Mouse (Mus musculus): ENCODE measurements around the gene Utp14a.
"Not testable (repeated sequence)": the region's sequence is repeated elsewhere in the genome, so short reads cannot be mapped to it uniquely, and the experiment has no call there.

Gene Utp14a

DNA sequence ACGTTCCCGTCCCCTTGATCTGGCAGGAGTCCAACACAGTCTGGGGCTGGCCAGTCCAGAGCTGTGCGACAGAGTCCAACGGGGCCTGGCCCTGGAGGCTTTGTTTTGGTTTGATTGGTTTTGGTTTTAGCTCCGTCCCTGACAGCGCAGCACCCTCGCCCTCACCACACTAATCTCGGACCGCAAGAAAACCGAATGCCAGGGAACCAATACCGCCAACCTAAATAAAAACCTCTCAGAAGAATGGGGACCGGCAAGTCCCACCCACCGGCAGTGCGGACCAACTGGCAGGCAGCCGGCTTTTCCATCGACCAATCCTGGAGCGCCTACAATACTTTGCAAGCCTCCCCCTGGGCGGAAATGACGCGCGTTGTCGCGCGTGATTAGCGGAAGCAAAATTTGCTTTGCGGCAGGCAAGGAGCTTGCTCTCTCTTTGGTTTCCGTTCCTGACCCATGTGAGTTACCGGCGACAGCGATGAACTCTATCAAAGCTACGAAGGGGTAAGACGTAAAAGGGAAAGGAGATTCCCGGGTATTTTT, at the start of gene Utp14a:
Gene Utp14a (plus strand): TSS at position 395 of the 540 bp plus-strand sequence.
- DNase-seq, result peak; percentile 93 to 96

DNA sequence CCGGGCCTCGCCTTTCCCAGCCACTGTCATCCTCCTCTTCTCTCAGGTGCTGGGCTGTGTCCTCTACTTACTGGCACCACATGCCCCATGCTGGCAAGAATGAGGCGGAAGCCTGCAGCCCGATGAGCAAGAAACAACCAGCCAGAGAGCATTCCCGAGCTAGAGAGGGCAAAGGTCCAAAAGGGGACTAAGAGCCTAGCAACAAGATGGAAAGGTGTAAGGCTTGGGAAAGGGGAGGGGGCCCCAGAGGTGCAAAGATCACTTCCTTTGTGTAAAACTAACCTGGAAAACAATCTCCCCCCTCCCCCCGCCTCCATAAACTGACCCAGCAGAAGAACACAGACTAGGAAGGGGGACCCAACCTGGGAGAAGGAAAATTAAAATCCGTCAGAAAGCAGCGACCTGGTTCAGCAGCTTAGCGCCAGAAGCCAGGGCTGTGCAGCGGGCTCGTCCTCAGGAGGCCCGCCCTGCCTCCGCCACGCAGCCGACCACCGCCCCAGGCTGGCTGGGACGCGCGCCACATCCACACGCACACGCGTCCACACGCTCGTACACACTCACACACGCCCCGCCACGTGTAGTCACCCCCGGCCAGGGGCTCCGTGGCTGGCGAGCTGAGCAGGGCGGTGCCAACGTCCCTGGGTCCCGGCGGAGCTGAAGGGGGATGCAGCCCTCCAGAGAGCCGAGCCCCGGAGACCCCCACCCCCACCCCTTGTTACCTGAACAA, 48.7 kb upstream of the Utp14a start:
- DNase-seq, result peak; percentile 58 to 74

GRCm38 (mm10) chrX:48208519-48209185, 48.0 kb upstream of the Utp14a start, which contains the start of gene Zdhhc9:
Gene Zdhhc9, minus strand, starts transcription at chrX:48208878.
- peak; percentile 83 to 89 for DNase-seq

- not testable (repeated sequence) for DNase-seq
These were observed 46.9 kb upstream of the Utp14a start for GRCm38 (mm10) chrX:48209746-48210145.

- DNase-seq, result no peak
These were observed 37.2 kb upstream of the Utp14a start for GRCm38 (mm10) chrX:48219468-48219867.

DNA sequence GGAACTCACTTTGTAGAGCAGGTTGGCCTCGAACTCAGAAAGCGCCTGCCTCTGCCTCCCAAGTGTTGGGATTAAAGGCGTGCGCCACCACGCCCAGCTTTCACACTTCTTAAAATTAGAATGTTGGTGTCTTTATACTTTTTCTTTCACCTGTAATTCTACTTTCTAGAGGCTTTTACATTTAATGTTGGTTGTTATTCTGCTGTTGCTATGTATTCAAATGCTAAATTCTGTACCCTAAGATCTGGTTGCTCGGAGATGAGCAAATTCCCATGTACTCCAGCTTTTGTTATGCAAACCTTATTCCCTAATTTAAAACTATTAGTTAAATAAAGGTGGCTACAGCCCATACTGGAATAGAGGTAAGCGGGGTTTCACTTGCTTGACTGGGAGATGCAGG, 34.0 kb upstream of the Utp14a start:
- DNase-seq, result no peak

- no peak for DNase-seq
These were observed 30.4 kb upstream of the Utp14a start for GRCm38 (mm10) chrX:48226225-48226624.

DNA sequence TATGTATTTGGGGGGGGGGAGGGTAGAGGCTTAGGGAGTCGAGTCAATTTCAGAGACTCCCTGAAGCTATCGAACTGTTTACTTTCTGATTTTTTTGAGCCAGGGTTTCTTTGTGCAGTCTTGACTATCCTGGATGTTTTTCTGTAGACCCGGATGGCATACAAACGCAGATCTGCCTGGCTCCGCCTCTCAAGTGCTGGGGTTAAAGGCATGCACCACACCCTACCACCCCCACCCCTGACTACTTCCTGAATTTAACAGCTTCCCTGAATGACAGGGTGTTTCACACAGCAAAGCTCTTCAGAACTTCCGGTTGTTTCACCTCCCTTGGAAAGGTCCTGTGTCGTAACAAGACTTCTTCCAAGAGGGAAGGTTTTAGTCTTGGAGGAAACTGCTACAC, 22.2 kb upstream of the Utp14a start:
- peak in 1 of 2 experiments; percentile 7 for DNase-seq

DNA sequence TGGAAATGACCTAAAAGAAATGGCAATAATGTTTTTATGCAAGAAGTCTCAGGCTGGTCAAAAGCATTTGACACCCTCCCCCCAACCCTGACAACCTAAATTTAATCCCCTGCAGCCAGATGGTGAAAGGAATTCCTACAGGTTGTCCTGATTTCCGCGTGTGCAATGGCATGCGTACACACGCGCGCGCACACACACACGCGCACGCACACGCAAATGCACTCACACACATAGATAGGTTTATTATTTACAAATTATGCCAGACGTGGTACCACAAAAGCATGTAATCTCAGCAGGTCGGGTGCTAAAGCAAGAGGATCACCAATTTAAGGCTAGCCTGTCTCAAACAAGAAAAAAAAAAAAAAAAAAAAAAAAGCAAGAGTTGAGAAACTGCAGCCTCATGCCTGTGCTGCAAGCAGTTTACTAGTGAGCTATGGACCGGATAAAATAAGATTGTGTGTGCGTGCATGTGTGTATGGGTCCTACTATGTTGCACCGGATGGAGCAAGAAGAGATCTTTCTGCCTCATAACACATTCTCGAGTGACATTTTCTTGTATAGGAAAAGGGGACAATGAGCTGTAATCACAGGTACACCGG, 733 bp upstream of the Utp14a start:
- no peak for DNase-seq

- no peak for DNase-seq
These were observed 349 bp downstream of the Utp14a start for GRCm38 (mm10) chrX:48257011-48257410.

DNA sequence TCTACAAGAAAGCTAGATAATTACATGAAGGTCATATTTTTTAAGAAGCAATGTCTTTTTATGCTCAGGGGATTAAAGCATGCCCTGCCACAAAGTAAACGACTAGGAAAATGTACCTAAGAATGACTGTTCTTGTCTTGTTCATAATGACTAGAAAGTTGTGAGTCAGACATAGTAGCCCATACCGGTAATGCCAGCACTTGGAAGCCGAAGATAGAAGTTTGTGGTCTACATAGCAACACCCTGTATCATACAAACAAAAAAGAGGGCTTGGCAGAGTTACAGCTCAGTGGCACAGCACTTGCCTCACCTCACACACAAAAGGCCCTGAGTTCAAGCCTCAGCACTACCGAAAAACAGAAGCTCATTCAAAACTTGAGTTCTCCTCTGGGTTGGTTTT, 15.0 kb downstream of the Utp14a start:
- DNase-seq, result no peak

- no peak for DNase-seq
These were observed 18.0 kb downstream of the Utp14a start for GRCm38 (mm10) chrX:48274634-48275033.

DNA sequence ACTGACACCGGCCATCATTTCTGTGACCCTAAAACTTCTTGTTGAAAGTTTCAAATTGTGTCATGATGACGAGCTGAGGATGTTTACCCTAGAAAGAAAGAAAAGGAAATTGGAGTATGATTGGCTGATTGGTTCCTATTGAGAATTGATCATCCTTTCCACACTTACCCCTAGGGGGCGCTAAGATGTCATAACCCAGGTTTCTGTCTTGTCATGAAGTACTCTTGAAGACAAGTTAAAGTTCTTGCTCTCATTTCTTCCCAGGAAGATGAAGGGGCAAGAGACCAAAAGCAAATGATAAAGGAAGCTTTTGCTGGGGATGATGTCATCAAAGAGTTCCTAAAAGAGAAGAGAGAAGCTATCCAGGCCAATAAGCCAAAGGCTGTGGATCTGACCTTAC, 21.4 kb downstream of the Utp14a start:
- peak in 1 of 2 experiments; percentile 23 for DNase-seq

GRCm38 (mm10) chrX:48284386-48285005, 27.8 kb downstream of the Utp14a start:
- DNase-seq, result peak; percentile 68 to 76

DNA sequence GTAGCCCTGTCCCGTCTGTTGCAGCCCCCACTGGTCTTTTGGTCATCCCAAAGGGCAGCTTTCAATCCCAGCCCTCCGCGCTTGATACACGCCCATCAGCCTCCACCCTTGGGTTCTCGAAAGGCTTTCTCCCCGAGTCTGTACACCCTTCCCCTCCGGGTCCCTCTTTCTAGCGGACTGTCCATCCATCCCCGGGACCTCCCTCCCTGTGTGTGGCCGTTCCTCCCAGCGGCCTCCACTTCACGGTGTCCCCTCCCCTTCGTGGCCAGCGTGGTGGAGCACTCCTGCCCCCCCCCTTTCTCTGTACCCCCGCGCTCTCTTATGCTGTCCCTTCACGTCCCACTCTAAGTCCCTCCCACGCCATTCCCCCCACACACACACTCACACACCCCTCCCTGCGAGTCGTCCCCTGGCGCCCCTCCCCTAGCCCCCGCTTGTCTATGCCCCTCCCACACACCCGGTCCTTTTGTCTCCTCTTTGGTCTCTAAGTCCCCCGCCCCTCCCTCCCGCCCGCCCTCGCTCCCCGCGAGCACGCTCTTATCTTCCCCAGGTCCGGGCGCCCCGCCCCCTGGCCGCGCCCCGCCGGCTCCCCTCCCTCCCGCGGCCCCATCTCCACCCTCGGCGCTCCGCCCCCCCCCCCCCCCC, 28.5 kb downstream of the Utp14a start:
- DNase-seq, result peak; percentile 41 to 51

DNA sequence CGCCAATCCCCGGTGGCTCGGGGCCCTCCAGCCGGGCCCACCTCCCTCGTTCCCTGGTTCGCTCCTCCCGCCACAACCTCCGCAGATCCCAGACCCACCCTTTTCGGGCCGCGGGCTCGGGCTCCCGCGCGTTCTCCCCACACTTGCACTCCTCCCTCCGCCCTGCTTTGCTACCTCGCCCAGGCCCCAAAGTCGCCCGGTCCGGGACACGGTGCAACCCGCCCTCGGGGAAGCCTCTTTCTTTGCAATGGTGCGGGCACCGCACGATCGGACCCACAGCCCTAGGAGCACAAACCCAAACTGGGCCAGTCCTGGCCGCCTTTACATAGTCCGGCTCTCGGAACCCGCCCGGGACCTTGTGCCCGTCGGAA, 29.0 kb downstream of the Utp14a start:
- peak; percentile 21 to 24 for DNase-seq

GRCm38 (mm10) chrX:48286488-48286887, 29.8 kb downstream of the Utp14a start:
- DNase-seq, result no peak

GRCm38 (mm10) chrX:48288008-48288407, 31.3 kb downstream of the Utp14a start:
- no peak for DNase-seq

- DNase-seq, result peak; percentile 8 to 17
These were observed 34.8 kb downstream of the Utp14a start for GRCm38 (mm10) chrX:48291413-48291812.

DNA sequence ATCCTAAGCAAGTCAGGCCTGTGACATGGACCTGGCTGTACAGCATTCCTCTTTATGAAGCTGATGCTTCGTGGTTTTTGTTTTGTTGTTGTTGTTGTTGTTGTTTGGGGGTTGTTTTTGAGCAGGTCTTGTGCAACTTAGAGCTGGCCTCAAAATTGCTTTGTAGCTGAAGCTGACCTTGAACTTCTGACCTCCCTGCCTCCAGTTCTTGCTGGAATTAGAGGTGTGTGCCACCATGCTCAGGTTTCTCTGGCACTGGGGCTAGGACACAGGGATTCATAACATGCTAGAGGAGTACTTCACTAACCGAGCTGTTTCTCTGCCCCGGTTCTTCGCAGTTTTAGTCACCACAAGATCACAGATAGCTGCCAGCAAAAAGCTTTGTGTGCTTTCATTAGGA, 48.7 kb downstream of the Utp14a start:
- DNase-seq, result no peak

DNA sequence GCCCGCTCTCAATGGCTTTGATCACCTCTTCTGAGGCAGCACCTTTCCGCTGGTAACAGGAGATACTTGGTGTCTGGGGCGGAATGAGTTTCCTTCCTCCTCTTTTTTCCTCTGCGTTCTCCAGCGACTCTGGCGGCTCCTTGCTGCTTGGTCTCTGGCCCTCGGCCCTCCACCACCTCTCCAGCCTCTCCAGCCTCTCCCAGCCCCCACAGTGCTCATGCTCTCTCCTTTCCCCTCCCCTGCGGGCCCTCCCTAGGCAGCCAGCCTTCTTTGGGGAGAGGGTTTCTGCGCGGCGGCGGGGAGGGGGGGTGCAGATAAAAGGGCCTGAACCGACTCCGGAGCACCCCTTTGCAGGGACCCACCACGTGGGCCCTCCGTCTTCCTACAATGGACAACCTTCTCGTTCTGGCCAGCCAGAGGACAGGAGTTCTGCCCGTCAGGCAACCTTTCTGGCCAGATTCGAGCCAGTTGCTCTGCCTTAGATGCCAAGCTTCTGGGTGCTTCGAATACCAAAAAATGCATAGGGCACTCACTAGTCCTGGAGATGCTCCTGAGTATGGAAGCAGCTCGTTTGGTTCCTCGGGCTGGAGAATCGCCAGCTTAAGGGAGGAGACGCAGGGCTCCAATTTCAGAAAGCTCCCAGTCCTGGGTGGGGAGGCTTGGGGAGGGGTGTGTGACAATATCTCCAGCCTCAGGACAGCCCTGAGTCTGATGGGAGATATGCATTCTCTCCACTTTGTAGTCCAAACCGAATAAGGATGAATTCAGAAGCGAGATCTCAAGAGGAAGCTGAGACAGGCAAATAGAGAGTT, 54.2 kb downstream of the Utp14a start:
- no peak for DNase-seq

DNA sequence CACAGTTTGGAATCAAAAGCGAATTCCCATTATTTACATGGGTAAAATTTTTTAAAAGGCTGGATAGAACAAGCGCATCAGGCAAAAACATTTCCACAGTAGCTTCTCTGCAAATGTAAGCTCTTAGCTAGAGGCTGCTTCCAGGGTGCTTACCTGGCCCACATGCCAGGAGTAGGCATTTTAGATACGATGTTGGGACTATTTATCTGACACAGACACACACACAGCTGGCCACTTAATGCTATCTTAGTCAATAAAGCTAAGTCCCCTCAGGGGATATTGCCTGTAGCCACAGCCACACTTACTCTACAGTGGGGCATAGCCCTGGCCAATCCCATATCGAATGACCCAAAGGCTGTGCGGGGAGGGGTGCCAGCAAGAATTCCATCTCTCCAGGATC, 55.1 kb downstream of the Utp14a start:
- DNase-seq, result no peak

Measured in kidney, adult 8-10 months (tissue).